Mouse (Mus musculus) heart, adult 11 months (tissue): ENCODE results near the gene Trio.

ENCODE experiments used
- DNase-seq: peaks from one replicate; pipeline ENCODE4 v3.0.0; 2022

Trio gene

DNA sequence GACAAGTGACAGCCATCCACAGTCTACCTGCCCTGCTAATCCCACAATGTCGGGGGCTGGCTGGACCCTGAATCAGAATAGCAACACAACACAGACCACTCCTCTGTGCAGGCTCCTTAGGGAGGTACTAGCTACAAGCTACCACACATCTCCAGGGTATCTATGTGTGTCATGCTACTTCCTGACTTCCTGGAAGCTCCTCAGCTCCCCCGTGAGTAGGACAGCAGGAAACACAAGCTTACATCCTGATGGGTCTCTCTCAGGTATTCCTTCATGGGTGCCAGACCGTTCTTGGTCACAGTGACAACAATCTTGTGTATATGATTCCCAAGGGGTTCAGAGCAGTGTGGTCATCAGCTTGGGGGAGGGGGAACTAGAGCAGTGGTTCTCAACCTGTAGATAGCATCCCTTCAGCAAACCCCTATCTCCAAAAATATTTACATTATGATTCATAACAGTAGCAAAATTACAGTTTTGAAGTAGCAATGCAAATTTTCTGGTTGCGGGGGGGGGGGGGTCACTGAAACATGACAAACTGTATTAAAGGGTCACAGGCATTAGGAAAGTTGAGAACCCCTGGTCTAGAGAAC lies 199.5 kb downstream of the Trio start:
- no peak for DNase-seq

DNA sequence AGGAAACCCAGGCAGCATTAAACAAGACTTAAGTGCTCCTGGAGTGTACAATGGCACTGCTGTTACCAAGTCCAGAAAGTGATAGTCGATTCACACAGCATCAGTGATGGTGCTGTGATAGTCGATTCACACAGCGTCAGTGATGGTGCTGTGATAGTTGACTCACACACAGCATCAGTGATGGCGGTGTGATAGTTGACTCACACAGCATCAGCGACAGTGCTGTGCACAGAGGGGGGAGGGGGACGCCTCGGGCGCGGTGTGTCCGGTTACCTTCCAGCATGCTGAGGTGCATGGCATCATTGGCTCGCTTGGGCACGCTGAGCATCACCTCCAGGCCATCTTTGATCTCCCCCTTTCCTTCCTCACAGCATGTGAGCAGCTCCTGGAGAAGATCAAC lies 200.3 kb downstream of the Trio start:
- DNase-seq: no peak

GRCm38 (mm10) chr15:27823581-27823980 lies 202.1 kb downstream of the Trio start:
- no peak for DNase-seq

- DNase-seq: peak; percentile 94
Measured at GRCm38 (mm10) chr15:27822461-27822860, 203.2 kb downstream of the Trio start.

DNA sequence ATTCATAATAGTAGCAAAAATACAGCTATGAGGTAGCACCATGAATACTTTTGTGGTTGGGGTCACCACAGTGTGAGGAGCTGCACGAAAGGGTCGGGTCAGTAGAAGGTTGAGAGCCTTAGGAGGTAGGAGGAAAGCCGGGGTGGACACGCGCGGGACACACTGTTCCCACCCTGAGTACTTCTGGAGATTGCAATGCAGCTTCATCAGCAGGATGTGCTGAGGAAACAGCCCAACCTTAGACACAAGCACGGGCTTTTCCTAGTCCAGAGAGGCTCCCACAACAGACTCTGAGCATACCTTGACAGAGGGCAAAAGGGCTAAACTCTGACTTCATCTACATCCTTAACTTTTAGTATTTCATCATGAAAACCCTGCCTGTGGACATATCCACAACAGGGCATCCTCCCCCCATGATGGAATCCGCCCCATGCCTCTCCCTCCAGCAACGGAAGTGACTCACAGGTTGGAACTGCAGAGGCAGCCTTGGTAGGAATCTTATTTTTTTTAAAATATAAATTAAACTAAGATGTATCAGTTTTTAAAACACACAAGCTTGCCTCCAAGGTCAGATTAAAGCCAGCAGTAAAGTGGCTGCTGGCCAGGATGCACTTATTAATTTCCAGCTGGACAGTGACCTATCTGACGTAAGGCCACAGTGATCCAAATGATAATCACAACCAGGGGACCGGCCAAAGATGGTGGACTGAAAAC lies 203.8 kb downstream of the Trio start:
- DNase-seq: peak; percentile 95

GRCm38 (mm10) chr15:27817096-27817495 lies 208.6 kb downstream of the Trio start:
- DNase-seq: no peak

DNA sequence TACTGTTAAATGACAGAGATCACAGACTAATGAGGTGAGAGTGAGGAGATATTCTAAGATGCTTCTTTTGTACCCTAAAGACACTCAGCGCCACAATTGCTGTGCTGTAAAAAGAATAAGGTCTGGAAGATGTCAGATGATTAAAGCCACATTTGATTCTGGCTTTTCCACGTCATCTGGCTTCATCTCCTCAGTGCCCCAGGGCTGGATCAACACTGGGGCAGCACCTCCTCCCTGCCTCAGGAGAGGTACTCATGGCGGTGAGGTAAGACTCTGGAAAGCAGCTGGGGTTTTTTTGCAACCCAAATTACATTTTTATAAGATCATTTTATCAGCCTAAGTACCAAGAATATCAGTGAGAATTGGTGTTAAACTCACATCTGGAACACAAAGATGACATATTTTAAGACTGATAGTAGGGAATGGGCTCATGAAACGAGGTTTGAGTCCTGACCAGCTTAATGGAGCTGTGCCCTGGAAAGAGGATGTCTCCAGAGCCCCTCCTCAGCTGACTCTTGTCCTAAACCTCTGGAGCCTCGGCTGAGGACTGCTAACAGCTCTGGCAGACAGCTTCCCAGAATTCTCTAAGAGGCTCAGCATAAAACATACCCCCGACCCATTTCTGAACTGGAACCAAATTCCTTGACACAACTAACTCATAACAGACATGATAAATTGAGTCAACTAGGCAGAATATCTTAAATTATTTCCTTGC lies 210.8 kb downstream of the Trio start:
- no peak for DNase-seq

GRCm38 (mm10) chr15:27810793-27811488 lies 214.7 kb downstream of the Trio start:
- no peak for DNase-seq

GRCm38 (mm10) chr15:27810262-27810661 lies 215.4 kb downstream of the Trio start:
- DNase-seq: no peak

DNA sequence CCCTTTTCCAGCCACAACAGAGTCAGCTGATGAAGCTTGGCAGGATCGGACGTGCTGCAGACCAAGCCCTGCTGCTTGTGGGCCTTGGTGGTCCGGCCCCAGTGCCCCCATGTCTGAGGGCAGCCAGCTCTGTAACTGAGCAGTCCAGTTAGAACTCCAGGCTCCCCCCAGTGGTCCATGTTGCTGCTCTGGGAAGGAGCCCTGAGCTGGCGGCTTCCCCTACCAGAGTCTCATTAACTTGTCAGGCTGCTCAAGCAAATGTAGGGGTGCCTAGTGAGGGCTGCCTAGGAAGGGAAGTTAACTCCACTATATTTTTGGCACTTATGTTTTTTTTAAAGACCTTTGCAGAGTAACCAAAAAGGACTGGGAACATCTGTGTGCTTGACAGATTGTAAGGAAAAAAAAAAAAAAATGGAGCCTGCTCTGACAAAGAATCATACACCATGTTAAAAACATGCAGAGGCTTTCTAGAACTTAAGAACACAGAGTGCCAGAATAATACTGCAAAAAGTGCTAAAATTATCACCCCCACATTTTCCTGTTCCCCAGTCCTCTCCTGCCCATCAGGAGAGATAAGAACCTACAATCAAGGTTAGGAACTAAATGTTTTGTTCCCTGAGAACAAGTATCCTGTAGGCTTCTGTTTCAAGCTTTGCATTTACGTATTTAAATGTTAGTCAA lies 216.9 kb downstream of the Trio start:
- DNase-seq: peak; percentile 95

DNA sequence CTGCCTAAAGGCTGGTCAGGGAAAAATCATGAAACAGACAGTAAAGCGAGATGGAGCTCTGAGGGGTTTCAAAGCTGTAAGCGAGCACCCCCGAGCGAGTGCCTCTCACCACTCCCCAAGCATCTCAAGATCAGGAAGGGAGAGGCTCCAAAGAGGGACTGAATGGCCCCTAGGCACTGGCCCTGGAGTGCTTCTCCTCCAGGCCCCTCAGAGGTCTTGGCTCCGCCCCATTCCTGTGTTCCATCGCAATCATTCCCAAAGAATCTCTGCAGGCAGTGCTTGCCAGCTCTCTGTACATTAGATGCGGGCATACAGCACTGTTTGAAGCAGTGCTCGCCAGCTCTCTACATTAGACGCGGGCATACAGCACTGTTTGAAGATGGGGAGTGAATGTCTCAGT lies 219.4 kb downstream of the Trio start:
- no peak for DNase-seq

GRCm38 (mm10) chr15:27805654-27806053 lies 220.0 kb downstream of the Trio start:
- no peak for DNase-seq

DNA sequence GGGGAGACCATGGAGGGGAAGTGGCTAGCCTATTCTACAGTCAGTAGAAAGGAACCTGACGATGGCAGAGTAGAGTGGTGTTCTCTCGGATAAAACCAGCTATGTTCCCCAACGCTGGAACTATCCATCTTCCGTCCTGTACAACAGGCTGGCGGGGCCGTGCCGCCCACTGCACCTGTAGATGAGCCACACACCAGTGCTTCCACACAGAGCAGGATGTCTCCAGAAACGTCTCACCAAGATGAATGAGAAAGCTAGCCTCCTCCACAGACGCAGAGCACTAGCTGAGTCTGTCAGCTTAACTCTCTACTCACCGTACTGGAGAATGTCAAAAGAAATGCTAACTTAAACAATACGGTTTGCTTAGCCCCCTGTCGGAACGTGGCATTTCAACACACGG lies 221.2 kb downstream of the Trio start:
- DNase-seq: no peak

- no peak for DNase-seq
Measured at GRCm38 (mm10) chr15:27803568-27804345, 221.9 kb downstream of the Trio start.

GRCm38 (mm10) chr15:27802243-27802642 lies 223.4 kb downstream of the Trio start:
- DNase-seq: peak; percentile 94

- DNase-seq: peak; percentile 98
Measured at GRCm38 (mm10) chr15:27801177-27801576, 224.5 kb downstream of the Trio start.

DNA sequence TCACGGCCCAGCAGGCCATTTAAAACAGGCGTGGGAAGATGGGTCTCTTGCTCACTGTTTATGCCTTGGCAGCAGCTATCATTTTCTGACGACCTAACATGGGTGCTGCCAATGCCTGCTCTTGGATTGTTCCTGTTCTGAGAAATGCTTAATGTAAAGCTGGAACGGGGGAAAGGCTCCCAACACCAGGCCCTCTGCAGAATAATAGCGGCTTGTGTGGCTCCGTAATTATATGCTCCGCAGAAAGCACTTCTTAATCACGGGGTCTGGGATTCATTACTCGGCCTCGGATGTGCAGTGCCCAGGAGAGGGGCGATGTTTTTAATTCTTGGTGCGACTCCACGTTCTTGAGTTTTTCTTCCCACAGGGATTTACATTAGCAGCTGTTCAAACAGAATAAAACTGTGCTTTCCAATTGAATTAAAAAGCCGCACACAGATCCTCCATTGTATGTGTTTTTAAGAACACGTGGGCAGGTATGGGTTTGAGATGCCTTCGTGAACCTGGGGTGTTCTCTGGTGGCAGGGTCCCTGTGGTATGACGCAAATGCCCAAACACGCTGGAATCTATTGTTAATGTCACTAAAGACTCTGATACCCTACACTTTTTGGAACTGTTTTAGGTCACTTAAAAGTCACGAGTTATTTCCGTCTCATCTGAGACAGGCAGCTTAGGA lies 228.0 kb downstream of the Trio start:
- no peak for DNase-seq

GRCm38 (mm10) chr15:27796868-27797222 lies 228.8 kb downstream of the Trio start:
- DNase-seq: peak; percentile 93

DNA sequence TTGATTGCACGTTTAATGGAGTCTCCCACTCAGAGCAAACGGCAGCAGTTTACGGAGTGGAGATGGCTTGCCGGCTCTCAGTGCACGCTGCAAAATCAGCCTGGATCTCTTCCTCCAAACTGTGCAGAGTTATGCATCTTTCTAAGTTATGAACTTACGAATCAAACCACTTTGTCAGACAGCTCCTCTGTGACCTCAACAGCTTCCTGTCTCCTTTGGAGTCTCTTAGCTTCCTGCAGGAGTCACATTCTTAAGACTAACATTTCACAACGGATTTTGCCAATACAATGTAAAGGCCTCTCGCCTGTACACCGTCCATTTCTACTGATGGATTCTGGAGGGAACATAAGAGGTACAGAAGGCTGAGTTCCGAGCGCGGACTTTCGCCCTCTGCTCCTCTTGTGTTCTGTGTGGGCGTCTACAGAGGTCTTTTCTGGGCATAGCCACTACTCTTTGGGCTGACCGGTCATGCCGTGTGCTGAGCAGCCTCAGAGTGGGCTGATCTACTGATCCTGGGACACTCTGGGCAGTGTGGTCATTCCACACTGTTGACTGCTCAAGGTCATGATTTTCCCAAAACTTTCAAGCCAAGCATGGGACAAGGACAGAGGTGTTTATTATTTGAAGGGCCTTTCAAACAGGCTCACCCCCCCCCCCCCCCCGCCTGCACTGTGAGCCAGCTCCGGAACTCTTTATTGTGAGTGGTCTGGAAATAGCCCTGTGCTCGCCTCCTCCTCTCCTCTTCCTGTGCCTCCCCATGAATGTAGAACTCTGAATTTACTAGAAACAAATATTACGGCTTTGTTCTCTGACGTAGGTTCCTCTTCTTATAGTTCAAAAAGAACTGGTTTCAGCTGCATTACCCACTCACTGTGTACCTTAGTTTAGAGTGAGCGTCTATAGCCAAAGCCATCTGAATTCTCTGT lies 229.4 kb downstream of the Trio start:
- peak; percentile 93 for DNase-seq

DNA sequence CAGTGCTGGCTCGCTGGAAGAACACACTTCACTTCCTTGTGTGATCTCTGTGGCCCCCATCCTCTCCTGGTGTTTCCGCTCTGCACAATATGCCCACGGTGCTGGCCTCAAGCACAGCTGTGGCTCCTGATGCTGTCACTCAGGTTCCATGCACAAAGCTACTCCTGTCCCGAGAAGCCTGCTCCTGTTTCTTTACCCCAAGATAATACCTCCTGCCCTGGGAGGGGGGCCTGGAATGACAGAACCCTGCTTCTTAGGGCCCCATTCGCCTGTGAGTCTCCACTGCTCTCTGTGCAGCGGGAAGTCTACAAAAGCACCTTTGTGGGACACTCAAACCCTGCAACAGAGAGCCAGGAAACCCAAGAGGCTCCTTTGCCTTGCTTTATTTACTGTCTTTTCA lies 232.4 kb downstream of the Trio start:
- DNase-seq: no peak

DNA sequence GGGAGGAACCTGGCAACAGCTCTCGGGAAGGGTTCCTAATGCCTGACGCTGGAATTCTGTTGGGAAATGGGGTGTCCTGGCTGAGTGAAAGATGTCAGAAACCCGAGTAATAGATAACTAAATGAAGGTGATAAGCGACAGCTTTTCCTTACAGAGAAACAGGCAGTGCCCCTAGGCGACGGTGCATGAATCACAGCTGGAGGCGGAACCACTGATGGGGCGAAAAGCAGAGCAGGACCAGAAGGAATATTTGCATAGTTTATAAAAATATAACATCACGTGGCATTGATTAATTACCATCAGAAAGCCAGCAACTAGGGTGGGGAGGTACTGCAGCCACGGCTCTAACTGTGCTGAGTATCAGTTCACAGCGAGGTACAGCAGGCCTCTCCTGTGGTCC lies 233.2 kb downstream of the Trio start:
- no peak for DNase-seq
